Mouse (Mus musculus): ENCODE results near the gene Sncg. TPM values are rescaled to one million over a fixed set of nuclear protein-coding genes. Genes with fewer than 3 reads are reported as not detected.

Sncg gene
- total RNA-seq, 2 experiments from 2014 or later = 5.9 to 6.5 TPM

DNA sequence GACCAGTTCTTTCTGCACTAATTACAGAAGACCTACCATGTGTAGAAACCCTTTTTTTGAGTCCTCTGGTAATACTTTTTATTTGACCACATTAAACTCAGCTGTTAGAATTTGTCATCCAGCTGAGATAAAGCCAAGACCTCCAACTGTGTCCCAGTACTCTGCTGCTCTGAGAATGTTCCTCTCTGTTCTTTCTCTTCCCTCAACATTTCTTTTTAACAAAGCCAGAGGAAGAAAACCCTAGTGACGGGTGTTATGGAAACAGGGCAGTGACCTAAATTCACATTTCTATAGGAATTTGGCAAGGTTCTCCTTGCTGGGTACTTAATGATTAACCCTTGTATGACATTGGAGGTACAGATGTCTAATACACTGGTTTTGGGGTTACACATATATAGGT, 35.1 kb downstream of the Sncg start:
- DNase-seq = no peak

DNA sequence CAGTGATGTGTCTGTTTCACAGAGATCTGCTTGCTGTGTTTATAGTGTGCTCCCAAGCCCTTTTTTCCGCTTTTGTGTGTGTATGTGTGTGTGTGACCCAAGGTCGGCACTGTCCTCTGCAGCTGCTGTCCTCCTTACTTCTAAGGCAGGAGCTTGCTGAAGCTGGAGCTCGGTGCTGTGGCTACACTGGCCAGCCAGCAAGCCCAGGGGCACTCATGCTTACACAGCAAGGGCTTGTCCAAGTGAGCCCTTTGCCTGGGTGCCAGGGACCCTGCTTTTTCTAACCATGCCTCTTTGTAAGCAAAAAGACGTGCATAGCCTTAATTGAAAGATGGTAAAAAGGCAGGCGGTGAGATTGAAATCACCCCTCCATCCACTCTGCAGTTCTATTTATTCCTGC, 42.1 kb downstream of the Sncg start:
- peak in 1 of 2 experiments; percentile 62 for DNase-seq

DNA sequence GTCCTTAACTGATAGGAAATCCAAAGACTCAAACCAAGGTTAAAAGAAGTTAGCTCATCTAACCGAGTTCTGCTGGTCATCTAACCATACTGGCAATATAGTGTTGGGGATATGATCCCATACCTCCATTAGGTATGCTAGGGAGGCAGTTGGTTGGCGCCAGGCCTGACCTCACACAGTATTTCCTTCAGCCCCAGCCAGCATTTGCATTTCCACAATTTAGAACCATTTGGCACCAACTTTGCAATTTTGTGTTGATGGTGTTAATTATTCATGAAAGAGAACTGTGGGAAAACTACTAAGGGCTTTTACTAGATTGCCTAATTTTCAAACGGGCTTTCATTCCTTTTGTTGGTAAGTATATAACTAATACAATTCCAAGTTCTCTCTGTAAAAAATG, 42.7 kb downstream of the Sncg start:
- peak in 1 of 2 experiments; percentile 51 for DNase-seq

DNA sequence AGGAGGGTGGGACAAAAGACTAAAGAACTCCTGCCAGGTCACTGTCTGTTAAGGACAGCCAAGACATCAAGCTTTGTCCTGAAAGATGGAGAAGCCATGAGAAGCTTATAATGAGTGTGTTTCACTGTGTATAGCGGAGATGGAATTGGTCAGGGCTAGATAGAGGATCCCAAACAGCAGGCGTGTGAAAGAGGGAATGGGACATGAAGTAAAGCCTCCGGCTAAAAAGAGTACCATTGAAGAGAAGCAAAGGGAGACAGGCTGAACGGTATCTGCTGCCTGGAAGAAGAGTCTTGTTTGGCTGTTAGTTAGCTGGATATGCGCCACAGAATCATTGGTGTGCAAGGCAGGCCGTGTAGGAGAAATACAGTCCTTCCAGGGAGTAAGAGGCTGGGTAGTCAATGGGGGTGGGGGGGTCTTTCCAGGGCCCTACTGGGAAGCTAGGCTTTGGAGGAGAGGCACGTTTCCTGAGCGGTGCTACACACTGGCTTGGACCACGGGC, 43.9 kb downstream of the Sncg start:
- DNase-seq = no peak

DNA sequence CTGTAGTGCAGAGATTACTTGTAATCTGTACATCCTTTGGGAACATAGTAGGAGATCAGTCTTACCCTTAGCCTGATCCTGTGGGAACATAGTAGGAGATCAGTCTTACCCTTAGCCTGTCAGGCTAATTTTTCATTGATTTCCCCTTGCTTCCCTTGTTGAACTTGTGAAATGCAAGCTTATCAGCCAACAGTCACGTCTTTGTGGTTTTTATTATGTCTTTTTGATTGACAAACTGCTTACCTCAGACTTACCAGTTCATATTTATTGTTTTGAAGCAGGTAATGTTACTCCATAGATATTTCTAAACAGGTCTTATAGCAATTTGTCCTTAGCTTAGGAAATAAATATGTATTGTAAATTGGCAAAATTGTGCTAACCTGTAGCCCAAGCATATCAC, 47.0 kb downstream of the Sncg start:
- no peak for DNase-seq

DNA sequence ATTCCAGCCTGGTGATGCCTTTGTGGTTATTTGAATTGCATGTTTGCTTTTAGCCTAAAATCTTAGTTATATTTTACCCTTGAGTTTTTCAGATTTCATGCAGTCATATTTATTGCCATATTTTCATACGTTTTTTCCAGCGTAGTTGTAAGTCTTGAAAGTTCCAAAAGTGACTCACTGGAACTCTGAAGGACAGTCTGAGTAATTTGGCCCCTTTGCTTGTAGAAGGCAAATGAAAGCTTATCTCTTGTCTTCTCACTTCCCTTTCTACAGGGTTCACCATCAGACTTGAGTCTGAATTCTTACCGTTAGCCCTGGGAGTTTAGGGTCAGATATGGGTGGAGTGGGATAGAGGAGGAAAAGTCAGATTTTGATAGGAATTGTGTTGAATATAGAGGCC, 48.0 kb downstream of the Sncg start:
- DNase-seq = no peak

DNA sequence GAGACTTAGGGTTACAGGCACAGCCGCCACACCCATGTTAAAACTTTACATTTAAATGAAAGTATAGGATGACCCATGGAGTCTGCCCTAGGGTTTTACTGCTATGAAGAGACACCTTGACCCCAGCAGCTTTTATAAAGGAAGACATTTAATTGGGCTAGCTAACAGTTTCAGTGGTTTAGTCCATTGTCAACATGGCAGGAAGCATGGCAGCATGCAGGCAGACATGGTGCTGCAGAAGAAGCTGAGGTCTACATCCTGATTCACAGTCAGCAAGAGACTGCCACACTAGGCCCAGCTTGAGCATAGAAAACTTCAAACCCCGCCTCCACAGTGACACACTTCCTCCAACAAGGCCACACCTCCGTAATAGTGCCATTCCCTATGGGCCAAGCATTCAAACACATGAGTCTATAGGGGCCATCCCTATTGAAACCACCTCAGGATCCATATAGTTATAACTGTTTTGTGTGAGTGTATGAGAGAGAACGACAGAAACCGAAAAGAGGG, 51.0 kb downstream of the Sncg start:
- DNase-seq = no peak

Other genes with a start within 250 kb of the Sncg start
- not detected for gene Npy4r, start 222.3 kb downstream of the Sncg start, total RNA-seq (2021)
- gene Gprin2, start 173.1 kb downstream of the Sncg start, total RNA-seq (2021) = 1 to 10 TPM; 1.4 to 2.9 TPM
- under 1 TPM; 0.40 to 0.45 TPM for gene Syt15, start 155.2 kb downstream of the Sncg start, total RNA-seq (2021)
- gene Shld2, start 64.3 kb downstream of the Sncg start, total RNA-seq (2021) = 10 to 100 TPM; 12.5 to 13.5 TPM
- 100 to 1,000 TPM; 309 to 341 TPM for gene Glud1, start 64.1 kb downstream of the Sncg start, total RNA-seq (2021)
- not detected for gene Fam25c, start 19.4 kb downstream of the Sncg start, total RNA-seq (2021)
- gene Mmrn2, start 676 bp upstream of the Sncg start, total RNA-seq (2021) = 1 to 10 TPM; 3.1 to 4.2 TPM
- 10 to 100 TPM; 40.2 to 40.7 TPM for gene Bmpr1a, start 128.6 kb upstream of the Sncg start, total RNA-seq (2021)
- gene 9230112D13Rik, start 148.0 kb upstream of the Sncg start, total RNA-seq (2021) = not detected
- 1 to 10 TPM; 3.4 to 4.0 TPM for gene Ldb3, start 213.9 kb upstream of the Sncg start, total RNA-seq (2021)
- not detected for gene Opn4, start 225.4 kb upstream of the Sncg start, total RNA-seq (2021)